Mouse (Mus musculus) CH12.LX (cell line): ENCODE measurements around the gene Gm28044.
"Not testable (repeated sequence)": the region's sequence is repeated elsewhere in the genome, so short reads cannot be mapped to it uniquely, and the experiment has no call there.

Experiments
- MYC ChIP-seq: IDR thresholded peaks from 2 replicates; pipeline ENCODE4 v1.6.1; 2011; ENCODE audit warnings: low read depth, mild to moderate bottlenecking, improper control_type of control experiment, low read length
- UBTF ChIP-seq: IDR thresholded peaks from 2 replicates; pipeline ENCODE4 v1.6.1; 2012; ENCODE audit warnings: low read depth, mild to moderate bottlenecking, inconsistent platforms, low read length, improper control_type of control experiment, moderate library complexity
- USF1 ChIP-seq: IDR thresholded peaks from 2 replicates; pipeline ENCODE4 v1.6.1; 2014; ENCODE audit warnings: low read depth, mild to moderate bottlenecking, inconsistent platforms, low read length, improper control_type of control experiment
- USF2 ChIP-seq: conservative IDR thresholded peaks from 2 replicates; pipeline ENCODE4 v1.6.1; 2011; ENCODE audit warnings: low read depth, low read length, improper control_type of control experiment

GRCm38 (mm10) chr13:67399183-67399903, 39.0 kb upstream of the Gm28044 start, which contains the start of gene Zfp429:
- not testable (repeated sequence) for TF ChIP-seq USF1, UBTF, USF2, MYC
